Mouse (Mus musculus) frontal cortex, adult 2 months (tissue): ENCODE measurements around the gene Padi4. TPM values are rescaled to one million over a fixed set of nuclear protein-coding genes. Genes with fewer than 3 reads are reported as not detected.

Source experiments
- DNase-seq, 2 experiments: peaks; one replicate each; pipeline ENCODE4 v3.0.0; 2022; ENCODE audit warnings: low spot score in 1 of 2; ENCODE audit errors: extremely low spot score in 1 of 2
- polyA plus RNA-seq: library from polyadenylated mRNA; depleted of rRNA; stranded (reverse); fragments of >200 nt; gene quantifications from 2 replicates; pipeline ENCODE4 v1.2.3, GENCODE M21; 2012

The Padi4 gene
- polyA plus RNA-seq, 1 experiment, result 0.04 TPM

- no peak for DNase-seq
Measured at GRCm38 (mm10) chr4:140742543-140742942, 31.5 kb downstream of the Padi4 start, which contains the start of gene Padi6. Padi6 (minus strand) TSS chr4:140742643.

- peak in 1 of 2 experiments; percentile 36 for DNase-seq
Measured at GRCm38 (mm10) chr4:140741401-140741800, 32.6 kb downstream of the Padi4 start.

- no peak for DNase-seq
Measured at GRCm38 (mm10) chr4:140740655-140741054, 33.4 kb downstream of the Padi4 start.

GRCm38 (mm10) chr4:140732871-140733270 is 41.2 kb downstream of the Padi4 start:
- no peak for DNase-seq

GRCm38 (mm10) chr4:140731654-140732053 is 42.4 kb downstream of the Padi4 start:
- no peak for DNase-seq

GRCm38 (mm10) chr4:140726907-140727306 is 47.1 kb downstream of the Padi4 start:
- no peak for DNase-seq

GRCm38 (mm10) chr4:140724739-140725138 is 49.3 kb downstream of the Padi4 start:
- peak in 1 of 2 experiments; percentile 67 for DNase-seq

GRCm38 (mm10) chr4:140723801-140724200 is 50.2 kb downstream of the Padi4 start:
- DNase-seq, result no peak

GRCm38 (mm10) chr4:140723192-140723591 is 50.8 kb downstream of the Padi4 start:
- DNase-seq, result no peak

- DNase-seq, result no peak
Measured at GRCm38 (mm10) chr4:140722710-140723109, 51.3 kb downstream of the Padi4 start.

GRCm38 (mm10) chr4:140721968-140722490 is 52.0 kb downstream of the Padi4 start:
- no peak for DNase-seq

GRCm38 (mm10) chr4:140720091-140720490 is 53.9 kb downstream of the Padi4 start:
- DNase-seq, result no peak

GRCm38 (mm10) chr4:140718436-140718835 is 55.6 kb downstream of the Padi4 start:
- no peak for DNase-seq

- DNase-seq, result no peak
Measured at GRCm38 (mm10) chr4:140716994-140717393, 57.0 kb downstream of the Padi4 start.

GRCm38 (mm10) chr4:140714586-140714985 is 59.5 kb downstream of the Padi4 start:
- DNase-seq, result no peak

- peak; percentile 96 to 99 for DNase-seq
Measured at GRCm38 (mm10) chr4:140713480-140714365, 60.3 kb downstream of the Padi4 start.

- DNase-seq, result no peak
Measured at GRCm38 (mm10) chr4:140711360-140711759, 62.7 kb downstream of the Padi4 start.

- DNase-seq, result no peak
Measured at GRCm38 (mm10) chr4:140710781-140711180, 63.3 kb downstream of the Padi4 start.

GRCm38 (mm10) chr4:140709617-140710016 is 64.4 kb downstream of the Padi4 start:
- DNase-seq, result no peak

- DNase-seq, result no peak
Measured at GRCm38 (mm10) chr4:140709111-140709510, 64.9 kb downstream of the Padi4 start.

- DNase-seq, result no peak
Measured at GRCm38 (mm10) chr4:140708297-140708927, 65.6 kb downstream of the Padi4 start.
